Mouse (Mus musculus) G1E (cell line): ENCODE data around the gene Rinl. TPM values are rescaled to one million over a fixed set of nuclear protein-coding genes. Genes with fewer than 3 reads are reported as not detected.
A peak's percentile ranks its signal among the peaks of the same experiment; 100 is the strongest.

Experiments used
- ATAC-seq: 2 replicates; pipeline ENCODE4 v1.8.0; 2016; ENCODE audit warnings: mild to moderate bottlenecking; ENCODE audit not compliant: insufficient number of reproducible peaks, poor library complexity, low FRiP score, severe bottlenecking; ENCODE audit errors: extremely low read depth
- DNase-seq: peaks from one replicate; pipeline ENCODE4 v3.0.0; 2012; ENCODE audit warnings: low spot score
- H3K27me3 ChIP-seq: 2 replicates; pipeline ENCODE4 v1.6.1; 2012; ENCODE audit warnings: mild to moderate bottlenecking, low read length, inconsistent platforms; ENCODE audit not compliant: insufficient read depth
- H3K36me3 ChIP-seq: replicated peaks from 2 replicates; pipeline ENCODE3; 2012; ENCODE audit warnings: mild to moderate bottlenecking, inconsistent platforms
- H3K4me1 ChIP-seq: 2 replicates; pipeline ENCODE4 v1.6.1; 2012; ENCODE audit warnings: low read depth, low read length, inconsistent platforms, mixed read lengths; ENCODE audit not compliant: insufficient read depth
- H3K4me3 ChIP-seq: 2 replicates; pipeline ENCODE4 v1.5.1; 2012; ENCODE audit warnings: low read depth, mild to moderate bottlenecking, inconsistent platforms, low read length, moderate library complexity, mixed read lengths
- H3K9me3 ChIP-seq: replicated peaks from 2 replicates; pipeline ENCODE4 v1.6.1; 2012; ENCODE audit warnings: inconsistent platforms
- CTCF ChIP-seq: IDR thresholded peaks from 2 replicates; pipeline ENCODE4 v1.5.1; 2012; ENCODE audit warnings: low read depth, low read length, inconsistent platforms, mixed read lengths
- GATA1 ChIP-seq: IDR thresholded peaks from 2 replicates; pipeline ENCODE4 v1.6.1; 2012; ENCODE audit warnings: borderline replicate concordance, low read length, inconsistent platforms, mixed read lengths
- GATA2 ChIP-seq: IDR thresholded peaks from 2 replicates; pipeline ENCODE4 v1.6.1; 2012; ENCODE audit warnings: low read depth, low read length, inconsistent platforms, borderline replicate concordance
- POLR2AphosphoS5 ChIP-seq: IDR thresholded peaks from 2 replicates; pipeline ENCODE4 v1.6.1; 2012; ENCODE audit warnings: low read depth, low read length, inconsistent platforms; ENCODE audit not compliant: insufficient replicate concordance
- TAL1 ChIP-seq: conservative IDR thresholded peaks from 2 replicates; pipeline ENCODE4 v1.6.1; 2012; ENCODE audit warnings: low read depth, low read length, inconsistent platforms, mixed read lengths
- polyA plus RNA-seq: library from polyadenylated mRNA; stranded (reverse); fragments of >175 nt; gene quantifications from 2 replicates; pipeline ENCODE4 v1.2.3, GENCODE M21; 2012
- total RNA-seq, 2 experiments: library from RNA; stranded (forward) in 1 of 2; stranded (reverse) in 1 of 2; fragments of 200-1000 nt in 1 of 2; fragments of >200 nt in 1 of 2; fragmentation: Nextera tagmentation in 1 of 2; gene quantifications; 2 replicates each; pipeline ENCODE4 v1.2.3; 2014 to 2017

Rinl gene
- total and polyA plus RNA-seq, 3 experiments = 1.4 to 1.8 (median 1.4) TPM

- Histone ChIP-seq H3K9me3 (no peaks in the 10 kb centered on the region), H3K4me3 (peak overlapping the region; percentile 68; the same call in 1 of the 2 replicates), H3K27me3 (no peaks in the 10 kb centered on the region), H3K36me3 (peaks cover 85% of the 10 kb centered on the region), H3K4me1 (peaks cover 83% of the 10 kb centered on the region)
- no peak for DNase-seq
- TF ChIP-seq POLR2AphosphoS5 (no peak), TAL1 (no peak), CTCF (no peak), GATA1 (no peak), GATA2 (no peak)
- no peak for ATAC-seq
These were observed 26.5 kb downstream of the Rinl start for GRCm38 (mm10) chr7:28815230-28815629.

- peak overlapping the region; percentile 68; the same call in 1 of the 2 replicates for H3K4me3 ChIP-seq
- 0 out of 2 replicates have a peak, but pooled peaks have one; percentile 38 for TF ChIP-seq POLR2AphosphoS5
- TF ChIP-seq TAL1 = no peak
- H3K4me1 ChIP-seq = peaks cover 93% of the 10 kb centered on the region
- DNase-seq (no peak), ATAC-seq (no peak)
- no peaks in the 10 kb centered on the region for H3K9me3 ChIP-seq
- H3K27me3 ChIP-seq = no peaks in the 10 kb centered on the region
- peaks cover 95% of the 10 kb centered on the region for H3K36me3 ChIP-seq
These were observed 27.4 kb downstream of the Rinl start for GRCm38 (mm10) chr7:28816201-28816600.

GRCm38 (mm10) chr7:28816920-28817319, 28.2 kb downstream of the Rinl start:
- TF ChIP-seq GATA2 (no peak), TAL1 (no peak), POLR2AphosphoS5 (no peak), CTCF (no peak), GATA1 (no peak)
- no peak for ATAC-seq
- Histone ChIP-seq H3K4me1 (peaks cover 97% of the 10 kb centered on the region), H3K4me3 (peak overlapping the region; percentile 69), H3K27me3 (no peaks in the 10 kb centered on the region), H3K9me3 (no peaks in the 10 kb centered on the region), H3K36me3 (peaks cover 99% of the 10 kb centered on the region)
- no peak for DNase-seq

GRCm38 (mm10) chr7:28817524-28817923, 28.8 kb downstream of the Rinl start:
- DNase-seq (no peak), ATAC-seq (no peak)
- no peaks in the 10 kb centered on the region for H3K27me3 ChIP-seq
- H3K36me3 ChIP-seq = peaks cover 99% of the 10 kb centered on the region
- H3K4me3 ChIP-seq = peak overlapping the region; percentile 69; the same call in 1 of the 2 replicates
- H3K4me1 ChIP-seq = peaks cover 96% of the 10 kb centered on the region
- no peak for TF ChIP-seq CTCF
- TF ChIP-seq GATA2 = no peak
- no peak for TF ChIP-seq POLR2AphosphoS5
- TF ChIP-seq GATA1 = no peak
- TF ChIP-seq TAL1 = no peak
- no peaks in the 10 kb centered on the region for H3K9me3 ChIP-seq

- Histone ChIP-seq H3K27me3 (no peaks in the 10 kb centered on the region), H3K36me3 (peaks cover 99% of the 10 kb centered on the region), H3K9me3 (no peaks in the 10 kb centered on the region), H3K4me1 (peaks cover 96% of the 10 kb centered on the region), H3K4me3 (peak overlapping the region; percentile 52; the same call in 1 of the 2 replicates)
- ATAC-seq = no peak
- no peak for TF ChIP-seq GATA1
- TF ChIP-seq CTCF = no peak
- DNase-seq = no peak
These were observed 29.2 kb downstream of the Rinl start for GRCm38 (mm10) chr7:28817957-28818356.

- H3K4me1 ChIP-seq = peaks cover 96% of the 10 kb centered on the region
- no peak for DNase-seq
- ATAC-seq = no peak
These were observed 29.7 kb downstream of the Rinl start for GRCm38 (mm10) chr7:28818436-28818835.

More at GRCm38 (mm10) chr7:28818436-28818835, 29.7 kb downstream of the Rinl start:
- TF ChIP-seq POLR2AphosphoS5 (no peak), GATA1 (no peak), GATA2 (no peak), TAL1 (no peak), CTCF (no peak)
- Histone ChIP-seq H3K36me3 (peaks cover 99% of the 10 kb centered on the region), H3K9me3 (no peaks in the 10 kb centered on the region), H3K27me3 (no peaks in the 10 kb centered on the region), H3K4me3 (peak overlapping the region; percentile 42; the same call in 1 of the 2 replicates)
